Mouse (Mus musculus): ENCODE data around the gene Tln2. TPM values are rescaled to one million over a fixed set of nuclear protein-coding genes. Genes with fewer than 3 reads are reported as not detected.

The Tln2 gene
- polyA plus RNA-seq, 1 experiment from 2014 or later = 19.0 TPM

- Histone ChIP-seq H3K9ac (no peak overlapping the region), H3K4me1 (peaks cover 17% of the 10 kb centered on the region), H3K27ac (no peak overlapping the region), H3K4me3 (no peak overlapping the region), H3K9me3 (no peaks in the 10 kb centered on the region), H3K27me3 (replicated peaks) (no peaks in the 10 kb centered on the region), H3K36me3 (no peaks in the 10 kb centered on the region), H3K4me2 (replicated peaks) (no peak overlapping the region)
- ATAC-seq (ENCODE audit: low FRiP score, low read depth) = no peak
- 93% methylated on average over 8 of the region's 8 CpGs for WGBS
These were observed 65.5 kb downstream of the Tln2 start for GRCm38 (mm10) chr9:67493876-67494552.

DNA sequence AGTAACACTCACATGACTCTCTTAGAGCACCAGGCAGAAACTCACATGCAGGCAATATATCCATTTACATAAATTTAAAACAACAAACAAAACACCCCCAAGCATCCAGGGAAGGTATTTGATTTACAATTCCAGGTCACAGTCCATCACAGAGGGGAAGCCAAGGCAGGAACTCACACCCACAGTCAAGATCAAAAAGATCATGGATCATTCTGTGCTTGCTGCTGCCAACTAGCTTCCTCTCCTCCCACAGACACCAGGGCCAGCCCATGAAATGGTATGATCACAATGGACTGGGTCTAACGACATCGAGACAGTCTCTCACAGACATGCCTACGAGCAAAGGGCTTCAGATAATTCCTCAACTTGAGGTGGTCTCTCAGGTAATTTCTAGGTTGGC, 70.1 kb downstream of the Tln2 start:
- H3K4me3 ChIP-seq = no peak overlapping the region

GRCm38 (mm10) chr9:67486621-67487020, 72.9 kb downstream of the Tln2 start:
- Histone ChIP-seq H3K9ac (no peak overlapping the region), H3K36me3 (no peaks in the 10 kb centered on the region), H3K27me3 (replicated peaks) (no peaks in the 10 kb centered on the region), H3K4me3 (no peak overlapping the region), H3K27ac (no peak overlapping the region), H3K4me1 (no peaks in the 10 kb centered on the region), H3K4me2 (replicated peaks) (no peak overlapping the region), H3K9me3 (no peaks in the 10 kb centered on the region)
- 78% methylated on average over 5 of the region's 5 CpGs for WGBS
- ATAC-seq (ENCODE audit: low FRiP score, low read depth) = no peak

More for the DNA sequence above, 70.1 kb downstream of the Tln2 start:
- whole genome bisulfite sequencing = 82% methylated on average over 3 of the region's 3 CpGs
- Histone ChIP-seq H3K27me3 (replicated peaks) (no peaks in the 10 kb centered on the region), H3K4me1 (no peaks in the 10 kb centered on the region), H3K9ac (no peak overlapping the region), H3K4me2 (replicated peaks) (no peak overlapping the region), H3K27ac (no peak overlapping the region), H3K9me3 (no peaks in the 10 kb centered on the region), H3K36me3 (no peaks in the 10 kb centered on the region)
- ATAC-seq (ENCODE audit: low FRiP score, low read depth) = no peak

DNA sequence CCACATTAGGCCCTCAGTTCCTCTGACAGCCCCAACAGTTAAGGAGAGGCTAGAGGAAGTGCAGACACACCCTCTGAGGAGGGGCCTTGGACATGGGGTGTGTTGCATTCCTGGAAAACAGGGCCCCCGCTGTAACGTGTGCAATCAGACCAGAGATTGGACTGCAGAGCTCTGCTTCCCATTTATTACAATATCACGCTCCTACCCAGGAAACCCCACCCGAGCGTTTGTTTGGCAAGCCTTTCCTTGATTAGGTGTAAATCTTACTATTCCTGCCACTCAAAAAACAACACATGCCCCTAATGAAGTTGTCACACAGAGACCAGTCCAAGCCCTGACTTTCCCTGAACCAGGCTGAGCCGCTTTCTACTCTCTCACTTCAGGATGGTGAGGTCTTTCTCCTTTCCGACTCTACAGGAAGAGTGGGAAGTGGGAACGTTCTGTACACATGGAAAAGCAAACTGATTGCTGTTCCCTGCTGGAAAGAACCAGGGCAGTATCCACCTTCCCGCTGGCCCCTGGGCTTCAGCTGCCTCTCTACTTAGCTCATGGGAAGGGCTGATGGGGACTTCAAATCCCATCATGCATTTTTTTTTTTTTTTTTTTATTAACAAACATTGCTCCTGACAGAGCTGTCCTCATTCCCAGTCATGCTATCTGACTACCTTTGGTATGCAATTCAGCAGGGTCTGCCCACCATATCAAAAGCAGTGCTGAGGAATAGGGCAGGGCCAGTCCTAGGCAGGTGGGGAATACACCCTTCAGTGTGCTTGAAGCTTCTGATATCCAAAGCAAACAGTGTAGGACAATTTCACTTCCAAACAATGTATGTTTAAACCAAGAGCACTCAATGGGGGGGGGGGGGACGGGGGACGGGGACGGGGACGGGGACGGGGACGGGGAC, 74.1 kb downstream of the Tln2 start:
- 82% methylated on average over 15 of the region's 15 CpGs for WGBS
- Histone ChIP-seq H3K27me3 (replicated peaks) (no peaks in the 10 kb centered on the region), H3K4me3 (no peak overlapping the region), H3K9ac (no peak overlapping the region), H3K4me2 (replicated peaks) (no peak overlapping the region), H3K4me1 (no peaks in the 10 kb centered on the region), H3K27ac (no peak overlapping the region), H3K9me3 (no peaks in the 10 kb centered on the region), H3K36me3 (no peaks in the 10 kb centered on the region)
- no peak for ATAC-seq (ENCODE audit: low FRiP score, low read depth)

DNA sequence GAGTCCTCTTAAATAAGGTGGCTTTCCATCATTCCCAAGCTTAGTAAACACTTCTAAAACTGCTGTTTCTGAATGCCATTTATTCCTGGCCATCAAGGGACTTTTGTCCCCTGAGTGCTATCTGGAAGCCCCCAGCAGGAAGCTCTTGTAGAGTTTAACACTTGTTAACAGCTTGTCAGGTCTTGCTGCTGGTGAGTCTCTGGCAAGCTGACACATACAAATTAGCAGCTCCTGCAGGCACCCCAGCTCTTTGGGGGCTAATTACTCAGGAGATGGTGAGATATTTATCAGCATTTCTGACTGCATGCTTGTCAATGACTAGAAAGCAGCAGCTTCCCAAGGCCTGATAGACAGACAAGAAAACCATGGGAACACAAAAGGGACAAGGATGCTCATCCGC, 77.2 kb downstream of the Tln2 start:
- Histone ChIP-seq H3K4me3 (no peak overlapping the region), H3K36me3 (no peaks in the 10 kb centered on the region), H3K9ac (no peak overlapping the region), H3K27ac (no peak overlapping the region), H3K9me3 (no peaks in the 10 kb centered on the region), H3K4me1 (no peaks in the 10 kb centered on the region), H3K4me2 (replicated peaks) (no peak overlapping the region), H3K27me3 (replicated peaks) (no peaks in the 10 kb centered on the region)
- ATAC-seq (ENCODE audit: low FRiP score, low read depth) = no peak
- 64% methylated on average over 1 of the region's 1 CpGs for WGBS

- H3K9me3 ChIP-seq = no peaks in the 10 kb centered on the region
- H3K4me2 ChIP-seq (replicated peaks) = no peak overlapping the region
- WGBS = 26% methylated on average over 1 of the region's 1 CpGs
- H3K4me1 ChIP-seq = no peaks in the 10 kb centered on the region
- ATAC-seq (ENCODE audit: low FRiP score, low read depth) = no peak
- no peak overlapping the region for H3K9ac ChIP-seq
- no peaks in the 10 kb centered on the region for H3K36me3 ChIP-seq
- no peaks in the 10 kb centered on the region for H3K27me3 ChIP-seq (replicated peaks)
- H3K27ac ChIP-seq = no peak overlapping the region
- H3K4me3 ChIP-seq = no peak overlapping the region
These were observed 77.7 kb downstream of the Tln2 start for GRCm38 (mm10) chr9:67481851-67482250.

- H3K9ac ChIP-seq = no peak overlapping the region
These were observed 82.1 kb downstream of the Tln2 start for GRCm38 (mm10) chr9:67477445-67477844.

GRCm38 (mm10) chr9:67476184-67476583, 83.3 kb downstream of the Tln2 start:
- no peaks in the 10 kb centered on the region for H3K9me3 ChIP-seq
- H3K4me2 ChIP-seq (replicated peaks) = no peak overlapping the region
- no peaks in the 10 kb centered on the region for H3K4me1 ChIP-seq
- no peak overlapping the region for H3K9ac ChIP-seq
- H3K4me3 ChIP-seq = no peak overlapping the region
- H3K27me3 ChIP-seq (replicated peaks) = no peaks in the 10 kb centered on the region
- WGBS = 93% methylated on average over 5 of the region's 5 CpGs
- no peaks in the 10 kb centered on the region for H3K36me3 ChIP-seq
- no peak overlapping the region for H3K27ac ChIP-seq
- ATAC-seq (ENCODE audit: low FRiP score, low read depth) = no peak

More at GRCm38 (mm10) chr9:67477445-67477844, 82.1 kb downstream of the Tln2 start:
- Histone ChIP-seq H3K4me2 (replicated peaks) (no peak overlapping the region), H3K27me3 (replicated peaks) (no peaks in the 10 kb centered on the region), H3K4me1 (no peaks in the 10 kb centered on the region), H3K9me3 (no peaks in the 10 kb centered on the region), H3K36me3 (no peaks in the 10 kb centered on the region), H3K27ac (no peak overlapping the region), H3K4me3 (no peak overlapping the region)
- no peak for ATAC-seq (ENCODE audit: low FRiP score, low read depth)
- 79% methylated on average over 3 of the region's 3 CpGs for WGBS

- Histone ChIP-seq H3K4me2 (replicated peaks) (no peak overlapping the region), H3K9me3 (no peaks in the 10 kb centered on the region), H3K9ac (no peak overlapping the region), H3K27ac (no peak overlapping the region), H3K4me1 (peaks cover 12% of the 10 kb centered on the region; the same call in 1 of the 2 replicates), H3K36me3 (no peaks in the 10 kb centered on the region), H3K27me3 (replicated peaks) (no peaks in the 10 kb centered on the region), H3K4me3 (no peak overlapping the region)
- ATAC-seq (ENCODE audit: low FRiP score, low read depth) = no peak
- WGBS = 73% methylated on average over 11 of the region's 11 CpGs
These were observed 95.9 kb downstream of the Tln2 start for GRCm38 (mm10) chr9:67463440-67464122.

DNA sequence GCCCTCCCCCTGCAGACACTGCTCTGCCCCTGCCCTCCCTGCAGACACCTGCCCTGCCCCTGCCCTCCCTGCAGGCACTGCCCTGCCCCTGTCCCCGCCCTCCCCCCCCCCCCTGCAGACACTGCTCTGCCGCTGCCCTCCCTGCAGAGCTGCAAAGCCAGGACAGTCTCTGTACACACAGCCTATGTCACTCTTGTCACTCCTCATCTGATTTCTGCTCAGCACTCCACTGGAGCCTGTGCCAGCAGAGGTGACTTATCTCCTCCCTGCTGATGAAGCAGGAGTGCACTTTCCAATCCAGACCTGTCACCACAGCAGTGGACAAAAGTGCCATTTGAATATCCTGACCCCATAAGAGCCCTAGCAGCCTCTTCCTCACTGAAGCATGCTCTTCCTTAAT, 118.0 kb downstream of the Tln2 start:
- no peak overlapping the region for H3K4me3 ChIP-seq
- no peaks in the 10 kb centered on the region for H3K4me1 ChIP-seq
- no peak overlapping the region for H3K4me2 ChIP-seq (replicated peaks)
- no peak overlapping the region for H3K27ac ChIP-seq
- H3K9me3 ChIP-seq = no peaks in the 10 kb centered on the region
- H3K36me3 ChIP-seq = no peaks in the 10 kb centered on the region
- no peaks in the 10 kb centered on the region for H3K27me3 ChIP-seq (replicated peaks)
- no peak overlapping the region for H3K9ac ChIP-seq
- no peak for ATAC-seq (ENCODE audit: low FRiP score, low read depth)
- 40% methylated on average over 1 of the region's 2 CpGs for WGBS

DNA sequence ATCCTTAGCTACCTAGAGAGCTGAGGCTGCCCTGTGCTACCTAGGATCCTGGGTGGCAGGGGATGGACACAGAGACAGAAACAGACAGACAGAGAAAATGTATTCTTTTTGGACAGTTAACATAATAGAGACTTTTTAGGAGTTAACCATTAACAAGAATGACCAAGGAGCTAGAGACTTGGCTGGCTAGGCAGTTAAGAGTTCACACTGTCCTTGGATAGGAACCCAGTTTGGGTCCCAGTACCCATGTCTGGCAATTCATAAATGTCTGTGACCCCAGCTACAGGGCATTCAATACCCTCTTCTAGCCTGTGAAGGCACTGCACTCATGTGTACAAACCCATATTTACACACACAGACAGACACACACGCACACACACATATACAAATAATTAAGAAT, 122.0 kb downstream of the Tln2 start:
- H3K9ac ChIP-seq = no peak overlapping the region
- H3K4me3 ChIP-seq = no peak overlapping the region
- no peak for ATAC-seq (ENCODE audit: low FRiP score, low read depth)
- no peaks in the 10 kb centered on the region for H3K9me3 ChIP-seq
- H3K4me1 ChIP-seq = peaks cover 8% of the 10 kb centered on the region; the same call in 1 of the 2 replicates
- WGBS = 95% methylated on average over 1 of the region's 1 CpGs
- H3K27ac ChIP-seq = no peak overlapping the region
- no peaks in the 10 kb centered on the region for H3K36me3 ChIP-seq
- H3K4me2 ChIP-seq (replicated peaks) = no peak overlapping the region
- no peaks in the 10 kb centered on the region for H3K27me3 ChIP-seq (replicated peaks)
